8 mouse cellular contexts compared by ENCODE assay signal in genomic region chr9:124424542-124425410, GRCm38 (mm10). TPM values are rescaled to one million over a fixed set of nuclear protein-coding genes. Genes with fewer than 3 reads are reported as not detected.
DNase-seq lines count a peak whose midpoint lies in the region; ATAC-seq lines count a peak whose summit lies in the region.

No protein-coding gene starts in this region.

- DNase-seq in adipocyte (ENCODE audit: low spot score) = peak; percentile 99
- peak; percentile 99 for DNase-seq in embryo, embryonic 10 days (ENCODE audit: low spot score)
- peak; percentile 98 for DNase-seq in gastrocnemius, postnatal 10 days
- DNase-seq in induced T-regulatory cell, adult 2 months (ENCODE audit: low read depth) = peak; percentile 99
- peak; percentile 99 to 100 for DNase-seq in left cerebral cortex, adult 9 months (ENCODE audit: low spot score in 2 of 2)
- peak; percentile 99 for DNase-seq in right cerebral cortex, postnatal 14 days
- DNase-seq in urinary bladder, postnatal 36 days (ENCODE audit: low spot score in 2 of 2) = peak; percentile 98

- peak; percentile 30 for ATAC-seq in megakaryocyte progenitor cell, adult 5-6 weeks (replicated peaks; ENCODE audit: poor library complexity)

RNA-seq across cellular contexts. Expression of gene Ppp2r3d, which starts 51.9 kb away (rescaled TPM):
- total RNA-seq in gastrocnemius, postnatal 10 days (2021) = 10 to 100 TPM; 90.6 to 95.7 TPM
- 21.9 and 26.2 TPM in 2 replicates for total RNA-seq in megakaryocyte progenitor cell, adult 5-6 weeks (2015)
- 11.1 and 18.2 TPM in 2 replicates for total RNA-seq in megakaryocyte progenitor cell, adult 5-6 weeks (2017)

Comparison
In these comparisons a context has a peak if more than half of its experiments do, and no peak if none do; other contexts are left out.
1. Peak in every context shown above with its lines: DNase-seq and ATAC-seq.